Mouse (Mus musculus): ENCODE results near the gene Golph3.

Gene Golph3

GRCm38 (mm10) chr15:12310676-12311075, 10.6 kb upstream of the Golph3 start:
- CTCF ChIA-PET: no interaction called here

DNA sequence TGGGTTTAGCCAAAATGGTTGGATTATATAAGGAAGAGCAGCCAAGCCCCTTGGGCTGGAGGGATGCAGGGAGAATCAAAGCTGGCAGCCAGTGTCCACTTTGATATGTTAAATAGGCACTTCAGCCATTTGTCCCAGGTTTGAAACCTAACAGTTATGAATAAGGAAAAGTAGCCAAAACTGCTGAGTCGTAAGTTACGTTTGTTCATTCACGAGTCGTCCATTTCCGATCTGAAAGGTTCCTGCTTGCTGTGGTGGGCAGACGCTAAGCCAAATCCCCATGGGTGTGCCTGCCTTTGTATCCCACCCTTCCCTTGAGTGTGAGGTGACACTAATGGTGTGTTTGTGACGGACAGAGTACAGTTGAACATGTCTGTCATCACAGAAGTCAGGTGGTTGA, 9.8 kb upstream of the Golph3 start:
- CTCF ChIA-PET: interaction anchor here in 1 of 4 experiments (0.6 kb wide), 1 partner anchor 59 kb away, joined by 3 read pairs; no protein-coding TSS in a partner anchor
- POLR2A ChIA-PET: interaction anchor here in 3 of 4 experiments (0.7 to 4.7 kb wide), 4 partner anchors 9 to 37 kb away, joined by 4 to 19 read pairs (median 4); partner anchors contain the start of genes Golph3 (in 3 of the 3) and 1810049J17Rik (in 1 of the 3)

More at GRCm38 (mm10) chr15:12310676-12311075, 10.6 kb upstream of the Golph3 start:
- POLR2A ChIA-PET: interaction anchor here in 3 of 4 experiments (2.2 to 4.7 kb wide), 3 partner anchors 10 kb away, joined by 5 to 19 read pairs (median 14); partner anchors contain the start of genes Golph3 (in 3 of the 3) and 1810049J17Rik (in 2 of the 3)

DNA sequence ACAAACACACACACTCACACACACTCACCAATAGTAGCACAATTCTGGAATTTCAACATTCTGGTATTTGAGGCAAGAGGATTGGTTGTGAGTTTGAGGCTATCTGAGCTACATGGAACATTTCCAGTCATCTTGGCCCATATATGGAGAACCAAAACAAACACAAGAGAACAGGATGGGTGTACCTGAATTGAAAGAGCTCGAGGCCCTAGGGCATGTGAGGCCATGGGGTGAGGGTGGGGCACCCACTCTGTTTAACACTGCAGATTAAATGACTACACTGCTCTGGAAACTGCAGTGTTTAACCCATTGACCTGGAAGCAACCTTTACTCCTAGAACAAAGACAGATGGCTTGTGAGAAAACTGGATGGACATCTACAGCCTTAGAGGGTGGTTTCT, 8.0 kb upstream of the Golph3 start:
- ChIA-PET CTCF (interaction anchor here in 1 of 4 experiments (0.6 kb wide), 1 partner anchor 39 kb away, joined by 5 read pairs; no protein-coding TSS in a partner anchor), POLR2A (interaction anchor here in 3 of 4 experiments (1.1 to 3.1 kb wide), 12 partner anchors 8 to 117 kb away, joined by 3 to 14 read pairs (median 4); partner anchors contain the start of genes 1810049J17Rik (in 1 of the 3) and Golph3 (in 1 of the 3))

- POLR2A ChIA-PET: interaction anchor here in 3 of 4 experiments (0.7 to 3.1 kb wide), 7 partner anchors 8 to 46 kb away, joined by 3 to 14 read pairs (median 4); no protein-coding TSS in a partner anchor
- CTCF ChIA-PET: interaction anchor here in 1 of 4 experiments (1.0 kb wide), 1 partner anchor 47 kb away, joined by 3 read pairs; no protein-coding TSS in a partner anchor
Observed at GRCm38 (mm10) chr15:12314584-12314983, 6.7 kb upstream of the Golph3 start.

- ChIA-PET CTCF (interaction anchor here in 1 of 4 experiments (0.6 kb wide), 2 partner anchors 46 to 263 kb away, joined by 3 to 6 read pairs; no protein-coding TSS in a partner anchor), POLR2A (interaction anchor here in 2 of 4 experiments (0.5 to 3.1 kb wide), 4 partner anchors 10 to 544 kb away, joined by 3 to 14 read pairs (median 4); no protein-coding TSS in a partner anchor)
Observed at GRCm38 (mm10) chr15:12315996-12316395, 5.3 kb upstream of the Golph3 start.

GRCm38 (mm10) chr15:12317290-12317689, 4.0 kb upstream of the Golph3 start:
- ChIA-PET CTCF (no interaction called here), POLR2A (interaction anchor here in 1 of 4 experiments (1.0 kb wide), 1 partner anchor 9 kb away, joined by 3 read pairs; no protein-coding TSS in a partner anchor)

DNA sequence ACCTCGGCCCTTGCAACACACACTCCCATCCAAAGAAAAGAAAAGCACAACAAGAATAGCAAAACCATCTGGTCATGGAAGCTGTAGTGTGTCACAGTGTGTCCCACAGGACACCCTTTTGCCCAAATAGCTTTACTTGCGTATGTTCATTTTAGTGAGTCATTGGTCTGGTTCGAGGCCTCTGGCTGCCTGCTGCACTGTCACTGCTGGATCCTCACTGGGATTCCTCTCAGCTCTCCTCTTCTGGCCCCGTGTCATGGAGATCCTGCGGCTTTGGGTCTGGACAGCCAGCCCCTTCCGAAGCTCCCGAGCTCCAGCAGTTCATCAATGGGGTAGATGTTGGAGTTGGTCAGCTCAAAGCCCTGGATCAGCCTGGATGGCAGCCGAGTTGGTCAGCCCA, 2.8 kb upstream of the Golph3 start:
- ChIA-PET POLR2A (interaction anchor here (0.6 to 1.3 kb wide), 6 partner anchors 11 to 1848 kb away, joined by 3 to 7 read pairs (median 4); partner anchors contain the start of gene Dnajc21 (in 1 of the 4)), CTCF (no interaction called here)

GRCm38 (mm10) chr15:12319889-12320288, 1.4 kb upstream of the Golph3 start:
- CTCF ChIA-PET: interaction anchor here in 2 of 4 experiments (0.7 to 0.9 kb wide), 4 partner anchors 45 to 223 kb away, joined by 3 to 8 read pairs (median 3); no protein-coding TSS in a partner anchor
- POLR2A ChIA-PET: interaction anchor here (0.6 to 2.7 kb wide), 22 partner anchors 10 to 409 kb away, joined by 3 to 25 read pairs (median 6); no protein-coding TSS in a partner anchor

- CTCF ChIA-PET: interaction anchor here in 3 of 4 experiments (0.6 to 1.0 kb wide), 6 partner anchors 46 to 546 kb away, joined by 3 to 9 read pairs (median 4); no protein-coding TSS in a partner anchor
- POLR2A ChIA-PET: interaction anchor here (0.6 to 2.7 kb wide), 66 partner anchors 7 to 479 kb away, joined by 3 to 25 read pairs (median 4); partner anchors contain the start of gene Pdzd2 (in 1 of the 4)
Observed at GRCm38 (mm10) chr15:12320441-12321090, 684 bp upstream of the Golph3 start.

- CTCF ChIA-PET: interaction anchor here in 2 of 4 experiments (0.6 to 1.0 kb wide), 4 partner anchors 8 to 317 kb away, joined by 3 to 5 read pairs (median 3); no protein-coding TSS in a partner anchor
- POLR2A ChIA-PET: interaction anchor here (0.6 to 2.7 kb wide), 52 partner anchors 7 to 1599 kb away, joined by 3 to 25 read pairs (median 4); partner anchors contain the start of gene Pdzd2 (in 1 of the 4)
Observed at GRCm38 (mm10) chr15:12321788-12322621, 755 bp downstream of the Golph3 start, which contains the start of gene 1810049J17Rik. Gene 1810049J17Rik (minus strand): TSS chr15:12321899.

DNA sequence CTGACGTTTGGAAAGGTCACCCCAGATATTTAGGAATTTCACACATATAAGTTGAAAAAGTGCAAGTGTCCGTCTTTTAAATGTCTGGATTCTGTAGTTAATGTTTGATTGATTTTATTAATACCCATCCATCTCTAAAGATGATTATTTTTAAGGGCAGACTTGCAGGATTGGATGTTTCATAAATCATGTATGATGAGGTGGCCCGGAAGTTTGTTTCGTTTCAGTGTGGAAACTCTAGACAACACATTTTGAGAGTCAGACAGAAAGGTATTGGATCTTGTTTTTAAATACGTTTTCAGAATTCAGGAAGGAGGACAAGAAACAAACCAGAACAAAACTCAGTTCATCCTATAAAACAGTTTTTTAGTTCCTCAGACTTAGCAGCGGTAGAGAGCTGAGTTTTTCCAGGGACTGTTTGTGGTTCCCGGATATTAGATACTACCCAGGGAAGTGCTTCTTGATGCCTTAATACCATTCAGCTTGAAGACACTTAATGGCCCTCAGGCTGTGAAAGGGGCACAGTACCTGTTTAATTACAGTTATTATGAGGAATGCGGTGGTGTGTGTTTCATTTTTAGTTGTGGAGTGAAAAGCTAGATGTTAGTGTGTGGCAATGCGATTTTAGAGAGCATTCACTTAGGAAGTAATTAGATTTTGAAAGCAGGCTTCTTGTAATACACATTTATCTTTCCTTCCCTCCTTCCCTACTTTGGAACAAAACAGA, 1.6 kb downstream of the Golph3 start:
- POLR2A ChIA-PET: interaction anchor here in 2 of 4 experiments (0.6 to 2.7 kb wide), 13 partner anchors 9 to 197 kb away, joined by 3 to 8 read pairs (median 3); no protein-coding TSS in a partner anchor
- CTCF ChIA-PET: no interaction called here

DNA sequence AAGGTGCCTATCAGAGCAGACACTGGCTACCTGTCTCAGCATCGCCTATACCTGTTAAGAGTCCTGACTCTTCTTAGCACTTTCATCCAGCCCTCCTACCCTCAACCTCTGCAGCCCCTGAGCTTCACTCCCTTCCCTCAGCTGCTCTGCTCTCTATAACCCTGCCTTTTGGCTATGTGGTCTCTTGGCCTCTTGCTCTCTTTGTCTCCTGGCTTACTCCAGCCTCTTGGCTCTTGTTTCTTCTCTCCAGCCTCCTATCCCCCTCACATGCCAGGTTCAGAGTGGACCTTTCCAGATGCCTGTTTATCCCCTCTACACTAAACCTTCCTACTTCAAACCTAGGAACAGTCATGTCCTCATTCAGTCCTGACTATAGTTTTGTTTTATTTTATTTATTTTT, 3.1 kb downstream of the Golph3 start:
- POLR2A ChIA-PET: interaction anchor here in 3 of 4 experiments (0.6 to 2.0 kb wide), 9 partner anchors 11 to 684 kb away, joined by 3 to 8 read pairs (median 4); partner anchors contain the start of gene Mtmr12 (in 1 of the 3)
- CTCF ChIA-PET: interaction anchor here in 2 of 4 experiments (0.6 kb wide), 2 partner anchors 166 to 261 kb away, joined by 3 to 6 read pairs; no protein-coding TSS in a partner anchor

- ChIA-PET POLR2A (interaction anchor here in 3 of 4 experiments (0.6 to 2.1 kb wide), 7 partner anchors 9 to 592 kb away, joined by 3 to 7 read pairs (median 3); partner anchors contain the start of gene Golph3 (in 1 of the 3)), CTCF (interaction anchor here in 1 of 4 experiments (0.6 kb wide), 1 partner anchor 9 kb away, joined by 5 read pairs; the partner anchor contains the start of gene Golph3)
Observed at GRCm38 (mm10) chr15:12330389-12330788, 9.1 kb downstream of the Golph3 start.

DNA sequence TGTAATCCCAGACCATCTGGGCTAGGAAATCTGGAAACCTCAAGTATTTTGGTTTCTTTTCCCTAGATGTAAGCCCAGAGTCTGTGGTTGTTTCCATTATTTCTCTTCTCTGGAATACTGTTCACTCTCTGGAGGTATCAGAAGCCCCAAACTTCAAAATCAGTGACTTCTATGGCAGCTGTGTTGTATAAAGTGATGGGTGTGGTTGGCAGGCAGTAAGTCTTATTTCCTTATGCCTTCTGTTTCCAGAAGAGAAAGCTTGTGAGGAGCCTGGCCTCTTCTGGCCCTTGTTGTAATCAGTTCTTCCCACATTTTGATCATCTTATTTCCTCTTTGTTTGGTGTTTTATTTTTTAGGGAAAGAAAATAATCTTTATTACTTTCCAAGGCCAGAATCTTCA, 9.6 kb downstream of the Golph3 start:
- CTCF ChIA-PET: no interaction called here
- POLR2A ChIA-PET: interaction anchor here in 2 of 4 experiments (0.7 to 1.9 kb wide), 6 partner anchors 9 to 491 kb away, joined by 3 to 8 read pairs (median 4); partner anchors contain the start of genes 1810049J17Rik (in 1 of the 2) and Golph3 (in 1 of the 2)

GRCm38 (mm10) chr15:12331300-12331699, 10.1 kb downstream of the Golph3 start:
- POLR2A ChIA-PET: interaction anchor here in 1 of 4 experiments (0.9 to 1.9 kb wide), 5 partner anchors 10 to 83 kb away, joined by 3 to 8 read pairs (median 4); partner anchors contain the start of genes 1810049J17Rik and Golph3
- CTCF ChIA-PET: no interaction called here

DNA sequence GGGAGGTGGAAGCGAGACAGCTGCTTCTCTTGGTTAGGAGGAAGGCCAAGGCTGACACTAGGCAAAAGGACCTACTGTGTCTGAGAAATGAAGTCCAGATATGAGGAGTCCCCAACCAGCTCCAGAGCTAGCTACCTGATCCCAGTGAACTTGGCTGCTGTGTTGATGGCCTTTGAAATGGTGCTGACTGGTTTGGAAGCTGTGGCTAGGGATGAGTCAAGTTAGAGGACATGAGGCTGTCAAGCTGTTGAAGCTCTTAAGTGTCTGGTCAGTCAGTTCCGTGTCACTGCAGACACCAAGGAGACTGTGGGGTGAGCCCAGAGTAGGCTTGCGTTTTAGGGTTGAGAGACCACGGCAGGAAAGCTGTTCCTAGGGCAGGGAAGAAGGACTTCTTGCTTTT, 13.1 kb downstream of the Golph3 start:
- CTCF ChIA-PET: interaction anchor here in 1 of 4 experiments (0.6 kb wide), 1 partner anchor 90 kb away, joined by 5 read pairs; no protein-coding TSS in a partner anchor
- POLR2A ChIA-PET: interaction anchor here in 2 of 4 experiments (0.6 to 1.7 kb wide), 4 partner anchors 11 to 297 kb away, joined by 3 read pairs; no protein-coding TSS in a partner anchor

Data from embryonic stem cell, embryonic (primary cell).